Mouse (Mus musculus) stomach, embryonic 16.5 days (tissue): ENCODE measurements around the gene Pmpca. TPM values are rescaled to one million over a fixed set of nuclear protein-coding genes. Genes with fewer than 3 reads are reported as not detected.

Source experiments
- ATAC-seq: fragments of 200-750 bp; cut with Nextera tagmentation; 2 replicates; pipeline ENCODE4 v1.8.0; 2017; ENCODE audit warnings: moderate number of reproducible peaks, moderate TSS enrichment; ENCODE audit not compliant: insufficient read depth, low FRiP score
- H3K27ac ChIP-seq: fragments of 300-500 bp; sonication (generic); 2 replicates; pipeline ENCODE4 v1.5.1; 2014; ENCODE audit warnings: low read length
- H3K27me3 ChIP-seq: fragments of 300-500 bp; sonication (generic); 2 replicates; pipeline ENCODE4 v1.6.1; 2014; ENCODE audit warnings: low read length, control low read depth, mixed read lengths; ENCODE audit not compliant: control insufficient read depth, insufficient read depth
- H3K36me3 ChIP-seq: fragments of 300-500 bp; sonication (generic); 2 replicates; pipeline ENCODE4 v1.6.1; 2014; ENCODE audit warnings: low read length; ENCODE audit not compliant: control insufficient read depth, insufficient read depth
- H3K4me1 ChIP-seq: fragments of 300-500 bp; sonication (generic); 2 replicates; pipeline ENCODE4 v1.6.1; 2014; ENCODE audit warnings: low read length, control low read depth, mixed read lengths; ENCODE audit not compliant: control insufficient read depth, insufficient read depth
- H3K4me2 ChIP-seq: fragments of 300-500 bp; sonication (generic); 2 replicates; pipeline ENCODE4 v1.6.1; 2014; ENCODE audit warnings: low read depth, low read length, mixed read lengths
- H3K4me3 ChIP-seq: fragments of 300-500 bp; sonication (generic); replicated peaks from 2 replicates; pipeline ENCODE4 v1.5.1; 2014; ENCODE audit warnings: mild to moderate bottlenecking, low read length
- H3K9ac ChIP-seq: fragments of 300-500 bp; sonication (generic); 2 replicates; pipeline ENCODE4 v1.6.1; 2014; ENCODE audit warnings: low read length
- H3K9me3 ChIP-seq: fragments of 300-500 bp; sonication (generic); replicated peaks from 2 replicates; pipeline ENCODE4 v1.6.1; 2016; ENCODE audit warnings: low read length, control low read depth; ENCODE audit not compliant: control insufficient read depth
- WGBS: fragments of 180-500 bp; shearing (Covaris S2); extraction: QIAGEN DNeasy Blood & Tissue Kit; methylation state at CpG from one replicate; pipeline ENCODE4 v1.1.7; 2014; 5-methylcytosine and 5-hydroxymethylcytosine counted together
- polyA plus RNA-seq: library from polyadenylated mRNA; unstranded; fragments of >200 nt; fragmentation: Nextera tagmentation; extraction: Ambion mirVana; gene quantifications from 2 replicates; pipeline ENCODE4 v1.2.1, GENCODE M21; 2015

Pmpca gene
- polyA plus RNA-seq: 97.0 and 104 TPM in 2 replicates

DNA sequence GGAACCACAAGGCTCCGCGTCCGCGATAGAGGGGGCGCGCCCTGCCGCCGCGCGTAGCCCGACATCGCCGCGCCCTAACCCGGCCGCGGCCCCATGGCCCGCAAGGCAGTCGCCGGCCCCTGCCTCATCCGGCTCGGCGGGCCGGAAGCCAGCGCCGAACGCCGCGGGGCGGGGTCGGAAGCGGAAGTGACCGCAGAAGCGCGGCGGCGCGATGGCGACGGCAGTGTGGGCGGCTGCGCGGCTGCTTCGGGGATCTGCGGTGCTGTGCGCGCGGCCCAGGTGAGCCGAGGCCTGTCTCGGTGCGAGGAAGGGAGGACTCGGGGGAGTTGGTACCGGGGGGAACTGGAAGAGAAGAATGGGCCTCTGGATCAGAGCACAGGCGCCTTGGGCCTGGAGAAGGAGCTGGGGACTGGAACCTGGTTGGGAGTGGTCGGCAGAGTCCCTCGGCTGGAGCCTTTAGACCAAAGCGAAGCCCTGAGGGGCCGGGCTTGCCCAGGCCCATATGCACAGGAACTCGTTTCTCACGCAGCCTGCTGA lies at the start of gene Pmpca, which contains the start of gene Entr1:
Gene Pmpca (plus strand): TSS at position 186 of the 537 bp plus-strand sequence.
Gene Entr1 (minus strand): TSS at position 163 of the 537 bp plus-strand sequence.
- peak; percentile 86 for ATAC-seq
- Histone ChIP-seq H3K9ac (peak within 1 kb of the TSS; percentile 96), H3K4me1 (peaks cover 14% of the 10 kb centered on the region), H3K27me3 (no peaks in the 10 kb centered on the region), H3K4me2 (peak within 1 kb of the TSS; percentile 90), H3K4me3 (peak within 1 kb of the TSS; percentile 94), H3K27ac (peak within 1 kb of the TSS; percentile 49), H3K9me3 (no peaks in the 10 kb centered on the region), H3K36me3 (peaks cover 18% of the 10 kb centered on the region; the same call in 1 of the 2 replicates)
- under 1% methylated on average over 60 of the region's 60 CpGs for WGBS

DNA sequence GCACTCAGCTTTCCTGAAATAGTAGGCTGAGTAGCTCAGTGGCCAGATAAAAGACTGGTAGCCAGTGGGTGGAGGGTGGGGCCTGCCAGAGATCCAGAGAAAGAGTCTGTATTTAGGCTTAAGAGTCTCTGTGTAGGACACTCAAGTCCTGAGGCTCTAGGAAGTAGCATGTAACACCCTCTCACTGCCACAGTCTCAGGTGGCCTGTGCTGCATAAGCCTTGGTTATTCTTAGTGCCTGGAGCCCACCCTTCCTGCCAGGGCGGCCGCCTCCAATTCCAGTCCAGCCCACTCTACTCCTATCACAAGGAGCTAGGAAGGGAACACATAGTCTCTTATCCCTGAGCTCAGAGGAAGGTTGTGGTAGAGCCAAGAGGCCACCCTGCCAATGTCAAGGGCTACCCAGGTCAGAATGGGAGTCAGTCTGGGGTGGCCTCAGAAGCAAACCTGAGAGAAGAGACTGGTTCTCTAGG lies 47.6 kb upstream of the Pmpca start:
- H3K9me3 ChIP-seq: no peaks in the 10 kb centered on the region
- 68% methylated on average over 2 of the region's 2 CpGs for WGBS
- H3K27me3 ChIP-seq: no peaks in the 10 kb centered on the region
- peak; percentile 29; the same call in 1 of the 2 replicates for ATAC-seq
- H3K9ac ChIP-seq: peak overlapping the region; percentile 57
- H3K4me3 ChIP-seq: no peak overlapping the region
- H3K4me1 ChIP-seq: peaks cover 27% of the 10 kb centered on the region
- H3K27ac ChIP-seq: peak overlapping the region; percentile 95
- H3K4me2 ChIP-seq: 0 out of 2 replicates have a peak overlapping the region, but pooled peaks have one; percentile 27
- H3K36me3 ChIP-seq: peaks cover 4% of the 10 kb centered on the region; the same call in 1 of the 2 replicates

DNA sequence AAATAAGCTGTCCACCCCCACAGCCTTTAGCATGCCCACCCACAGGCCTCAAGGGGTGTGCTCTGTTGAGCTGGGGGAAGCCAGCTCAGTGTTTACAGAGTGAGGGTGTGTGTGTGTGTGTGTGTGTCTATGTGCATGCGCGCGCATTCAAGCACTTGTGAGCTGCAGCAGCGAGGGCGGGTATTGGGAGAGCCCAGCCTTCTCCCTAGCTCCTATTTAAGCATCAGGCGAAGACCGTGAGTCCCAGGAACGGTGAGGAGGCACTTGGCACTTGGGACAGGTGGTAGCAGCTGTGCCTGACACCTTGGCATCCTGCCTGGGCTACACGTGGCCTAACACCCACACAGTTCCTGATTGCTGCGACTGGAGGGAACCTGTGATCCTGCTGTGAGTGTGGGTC lies 47.1 kb upstream of the Pmpca start:
- H3K4me3 ChIP-seq: peak overlapping the region; percentile 6; the same call in 1 of the 2 replicates
- H3K9ac ChIP-seq: peak overlapping the region; percentile 57
- ATAC-seq: peak; percentile 90
- peak overlapping the region; percentile 95 for H3K27ac ChIP-seq
- H3K9me3 ChIP-seq: no peaks in the 10 kb centered on the region
- H3K27me3 ChIP-seq: no peaks in the 10 kb centered on the region
- H3K4me1 ChIP-seq: peaks cover 27% of the 10 kb centered on the region
- H3K4me2 ChIP-seq: peak overlapping the region; percentile 32
- peaks cover 5% of the 10 kb centered on the region; the same call in 1 of the 2 replicates for H3K36me3 ChIP-seq
- WGBS: 18% methylated on average over 10 of the region's 10 CpGs

DNA sequence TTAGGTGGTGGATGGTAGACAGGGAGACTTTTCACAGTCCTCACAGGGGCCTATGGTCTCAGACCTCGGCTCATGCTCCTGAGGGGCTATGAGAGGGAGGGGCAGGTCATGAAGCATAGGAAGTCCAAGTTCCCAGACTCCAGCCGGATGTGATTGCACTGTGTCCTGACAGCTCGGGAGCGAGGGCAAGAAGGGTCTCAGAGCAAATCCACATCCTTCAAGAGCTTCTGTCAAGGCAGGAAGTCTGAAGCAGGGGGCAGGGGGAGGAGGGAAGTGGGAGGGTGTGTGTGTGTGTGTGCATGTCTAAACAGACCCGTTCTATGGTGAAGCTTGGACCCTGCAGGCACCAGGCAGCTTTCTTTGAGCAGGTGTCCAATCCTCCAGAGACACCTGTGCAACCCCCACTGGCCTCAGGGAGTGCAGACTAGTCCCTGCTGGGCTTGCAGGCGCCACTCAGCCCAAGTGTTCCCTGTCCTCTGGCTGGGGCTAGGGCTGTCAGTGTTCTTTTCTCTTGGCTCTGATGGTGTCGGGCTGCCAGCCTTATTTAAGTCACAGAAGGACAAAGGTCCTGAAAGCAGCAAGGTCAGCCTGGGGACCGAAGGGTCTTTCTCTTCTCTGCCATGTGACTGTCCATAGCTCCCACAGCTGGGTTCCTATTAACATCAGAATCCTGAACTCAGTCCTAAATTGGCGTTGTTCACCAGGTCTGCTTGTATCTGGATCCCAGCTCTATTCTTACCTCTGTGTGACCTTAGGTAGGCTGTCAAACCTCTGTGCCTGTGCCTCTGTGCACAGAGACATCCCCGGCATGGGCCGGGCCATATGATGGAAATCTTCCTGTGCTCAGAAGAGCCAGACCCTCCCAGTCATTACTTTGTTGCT lies 46.3 kb upstream of the Pmpca start:
- peaks cover 29% of the 10 kb centered on the region for H3K4me1 ChIP-seq
- no peaks in the 10 kb centered on the region for H3K27me3 ChIP-seq
- H3K27ac ChIP-seq: peak overlapping the region; percentile 95
- H3K9me3 ChIP-seq: no peaks in the 10 kb centered on the region
- H3K36me3 ChIP-seq: peaks cover 9% of the 10 kb centered on the region; the same call in 1 of the 2 replicates
- ATAC-seq: peak; percentile 42
- peak overlapping the region; percentile 57 for H3K9ac ChIP-seq
- 52% methylated on average over 11 of the region's 11 CpGs for WGBS
- H3K4me2 ChIP-seq: peak overlapping the region; percentile 32; the same call in 1 of the 2 replicates
- H3K4me3 ChIP-seq: no peak overlapping the region; the same call in 1 of the 2 replicates

DNA sequence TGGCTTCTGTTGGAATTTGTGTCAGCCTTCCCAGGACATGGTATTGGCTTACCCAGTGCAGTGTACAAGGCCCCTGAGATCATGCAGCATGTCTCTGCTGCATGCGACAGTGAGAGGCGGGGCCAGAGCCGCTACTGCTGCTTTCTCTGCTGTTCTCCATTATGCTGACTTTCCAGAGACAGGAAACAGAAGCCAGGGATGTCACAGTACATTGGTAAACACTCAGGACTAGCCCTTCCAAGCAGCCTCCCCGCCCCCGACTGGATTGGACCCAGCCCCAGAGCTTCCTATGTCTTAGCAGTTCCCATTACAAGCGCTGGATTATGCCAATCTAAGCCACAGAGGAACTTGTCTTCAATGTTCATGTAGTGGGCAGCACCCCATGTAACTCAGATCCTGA lies 40.9 kb upstream of the Pmpca start:
- no peak overlapping the region for H3K4me3 ChIP-seq
- peaks cover 15% of the 10 kb centered on the region; the same call in 1 of the 2 replicates for H3K36me3 ChIP-seq
- H3K27ac ChIP-seq: peak overlapping the region; percentile 48
- no peaks in the 10 kb centered on the region for H3K9me3 ChIP-seq
- 0 out of 2 replicates have a peak, but pooled peaks have one; percentile 11 for ATAC-seq
- 0 out of 2 replicates have a peak overlapping the region, but pooled peaks have one; percentile 31 for H3K9ac ChIP-seq
- H3K27me3 ChIP-seq: no peaks in the 10 kb centered on the region
- no peak overlapping the region for H3K4me2 ChIP-seq
- WGBS: 40% methylated on average over 6 of the region's 6 CpGs
- H3K4me1 ChIP-seq: peaks cover 22% of the 10 kb centered on the region

DNA sequence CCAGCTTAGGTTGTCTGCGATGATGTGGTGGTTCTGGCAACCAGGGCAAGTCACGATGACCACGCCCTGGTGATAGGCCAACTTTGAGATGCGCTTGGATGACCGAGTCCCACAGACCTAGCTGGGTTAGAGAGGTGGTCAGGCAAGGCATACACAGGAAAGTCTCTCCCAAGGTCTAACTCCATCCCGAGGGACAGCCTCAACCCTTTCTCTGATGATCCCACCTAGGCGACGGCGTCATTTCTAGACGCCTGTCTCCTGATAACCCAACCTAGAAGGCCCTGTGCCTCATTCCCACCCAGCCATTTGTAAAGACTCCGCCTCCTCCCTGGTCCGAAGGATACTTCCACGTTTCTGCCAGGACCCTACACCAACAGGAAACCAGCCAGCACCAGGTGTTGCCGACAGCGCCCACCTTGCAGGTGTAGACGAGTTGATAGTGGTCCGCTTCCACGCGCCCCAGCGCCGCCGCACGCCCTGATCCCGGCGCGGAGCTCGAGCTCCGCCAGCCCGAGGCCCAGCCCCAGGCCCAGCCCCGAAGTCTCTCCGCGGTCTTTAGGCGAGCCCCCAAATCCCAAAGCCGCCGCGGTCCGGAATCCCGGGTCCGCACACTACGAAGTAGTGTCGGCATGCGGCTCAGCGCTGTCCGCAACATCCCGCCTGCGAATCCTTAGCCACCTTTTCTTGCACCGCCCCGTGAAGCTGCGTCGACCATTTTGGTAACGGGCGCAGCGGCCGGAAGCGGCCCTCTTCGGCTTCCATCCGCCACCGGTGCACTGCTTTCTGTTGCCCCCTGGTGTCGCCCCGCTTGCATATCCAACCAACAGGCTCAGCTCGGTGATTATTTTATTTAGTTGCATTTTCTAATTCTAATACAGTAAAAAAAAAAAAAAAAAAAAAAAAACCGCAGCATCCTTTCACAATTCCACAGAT lies 37.5 kb upstream of the Pmpca start, which contains the start of gene Dnlz:
Gene Dnlz (minus strand): TSS at position 753 of the 933 bp plus-strand sequence.
- 1% methylated on average over 62 of the region's 62 CpGs for WGBS
- no peaks in the 10 kb centered on the region for H3K27me3 ChIP-seq
- H3K36me3 ChIP-seq: peaks cover 11% of the 10 kb centered on the region; the same call in 1 of the 2 replicates
- peak within 1 kb of the TSS; percentile 93 for H3K9ac ChIP-seq
- no peaks in the 10 kb centered on the region for H3K9me3 ChIP-seq
- peak within 1 kb of the TSS; percentile 90 for H3K27ac ChIP-seq
- peak within 1 kb of the TSS; percentile 98 for H3K4me2 ChIP-seq
- peaks cover 20% of the 10 kb centered on the region for H3K4me1 ChIP-seq
- ATAC-seq: peak; percentile 81
- H3K4me3 ChIP-seq: peak within 1 kb of the TSS; percentile 82

DNA sequence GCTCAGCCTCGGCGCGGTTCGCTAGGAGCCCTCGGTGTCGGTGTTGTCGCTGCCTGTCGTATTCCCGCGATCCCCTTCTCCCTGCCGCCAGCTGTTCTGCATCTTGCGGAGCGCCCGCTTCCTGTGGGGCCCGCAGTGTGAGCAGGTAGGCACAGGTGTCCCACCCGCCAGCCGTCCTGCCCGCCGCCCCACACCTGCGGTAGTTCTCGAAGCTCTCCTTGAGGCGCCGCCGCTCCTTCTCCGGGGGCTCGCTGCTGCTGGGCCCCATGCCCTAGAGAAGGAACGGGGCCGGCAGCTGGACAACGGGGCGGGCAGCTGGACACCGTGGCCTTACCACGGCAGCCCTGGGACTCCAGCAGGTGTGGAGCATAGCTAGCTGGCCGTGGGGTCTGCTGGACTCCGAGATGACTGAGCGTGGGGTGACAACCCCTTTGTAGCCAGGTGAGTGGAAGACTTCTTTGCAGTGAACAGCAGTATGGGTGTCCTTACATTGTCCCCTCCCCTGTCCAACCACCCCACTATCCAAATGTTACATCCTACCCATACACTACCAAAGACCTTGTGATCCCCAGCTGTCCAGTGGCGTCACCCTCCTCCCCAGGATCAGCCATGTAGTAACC lies 36.7 kb upstream of the Pmpca start:
- 2% methylated on average over 36 of the region's 36 CpGs for WGBS
- peak; percentile 16; the same call in 1 of the 2 replicates for ATAC-seq
- H3K4me2 ChIP-seq: peak overlapping the region; percentile 98
- H3K9ac ChIP-seq: peak overlapping the region; percentile 93
- H3K9me3 ChIP-seq: no peaks in the 10 kb centered on the region
- H3K27me3 ChIP-seq: no peaks in the 10 kb centered on the region
- peaks cover 7% of the 10 kb centered on the region; the same call in 1 of the 2 replicates for H3K36me3 ChIP-seq
- peaks cover 20% of the 10 kb centered on the region for H3K4me1 ChIP-seq
- H3K27ac ChIP-seq: no peak overlapping the region; the same call in 1 of the 2 replicates
- H3K4me3 ChIP-seq: peak overlapping the region; percentile 82
